Mouse (Mus musculus): ENCODE measurements around the gene Lck.

Lck gene

DNA sequence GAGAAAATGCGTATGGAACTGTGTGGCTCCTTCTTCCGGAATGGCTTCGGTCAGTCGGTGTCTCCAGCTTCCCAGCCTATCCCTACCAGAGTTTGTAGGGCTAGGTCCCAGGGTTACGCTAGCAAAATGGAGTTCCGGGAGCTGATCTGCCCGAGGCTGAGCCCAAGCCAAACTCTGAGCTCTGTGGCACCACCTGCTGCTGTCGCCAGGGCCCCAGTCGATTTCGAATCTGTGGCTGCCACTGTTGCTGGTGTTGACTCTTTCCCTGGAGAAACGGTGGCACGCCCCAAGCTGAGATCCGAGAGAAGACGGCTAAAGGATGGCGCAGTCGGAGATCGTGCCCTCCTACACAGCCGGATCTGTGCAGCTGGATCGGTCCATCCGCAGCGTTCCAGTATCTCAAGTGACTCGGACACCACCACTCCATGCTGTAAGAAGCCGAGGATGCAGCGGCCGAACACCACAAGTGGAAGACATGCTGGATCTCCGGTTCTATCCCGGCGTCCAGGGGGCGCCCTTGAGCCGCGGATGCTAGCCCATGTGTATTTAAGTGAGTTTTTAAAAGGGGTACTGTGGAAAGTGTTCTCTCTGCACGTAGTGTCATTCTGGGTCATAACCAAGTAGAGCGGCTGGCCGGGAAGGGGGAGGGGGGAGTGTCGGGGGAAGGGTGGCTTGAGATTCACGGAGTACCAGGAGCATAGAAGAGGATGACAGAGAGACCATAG is 11.6 kb upstream of the Lck start:
- peak; percentile 66 for DNase-seq (ENCODE audit: low spot score)

DNA sequence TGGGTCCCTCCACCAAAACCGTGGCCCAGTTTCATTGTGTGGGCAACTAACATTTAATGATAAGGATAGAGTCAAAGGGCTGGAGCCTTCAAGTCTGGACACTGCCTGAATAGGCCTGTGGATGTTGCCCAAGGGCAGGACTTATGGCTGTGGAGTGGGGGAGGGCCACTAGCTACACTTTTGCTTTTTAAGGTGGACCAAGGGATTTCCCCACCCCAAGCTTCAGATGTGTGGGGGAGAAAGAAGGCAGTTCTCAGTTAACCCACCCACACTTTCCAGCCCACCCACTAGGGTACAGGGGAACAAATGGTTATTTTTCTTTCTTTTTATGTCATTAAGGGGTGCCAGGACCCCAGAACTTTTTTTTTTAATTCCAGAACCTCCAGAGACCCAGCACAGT is 10.9 kb upstream of the Lck start:
- no peak for DNase-seq (ENCODE audit: low spot score)

DNA sequence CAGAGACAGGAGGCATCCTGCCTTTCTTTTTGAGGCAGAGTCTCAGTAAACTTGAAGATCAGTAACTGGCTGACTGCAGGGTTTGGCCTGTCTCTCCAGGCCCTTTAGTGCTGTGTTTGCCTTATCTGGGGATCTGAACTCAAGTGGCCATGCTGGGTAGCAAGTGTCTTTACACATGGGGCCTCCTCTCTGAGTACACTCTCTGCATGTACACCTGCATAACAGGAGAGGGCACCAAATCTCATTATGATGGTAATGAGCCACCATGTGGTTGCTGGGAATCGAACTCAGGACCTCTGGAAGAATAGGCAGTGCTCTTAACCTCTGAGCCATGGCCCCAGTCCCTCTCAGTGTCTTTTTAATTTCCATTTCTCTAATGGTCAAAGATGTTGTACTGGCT is 8.8 kb upstream of the Lck start:
- DNase-seq (ENCODE audit: low spot score) = no peak

DNA sequence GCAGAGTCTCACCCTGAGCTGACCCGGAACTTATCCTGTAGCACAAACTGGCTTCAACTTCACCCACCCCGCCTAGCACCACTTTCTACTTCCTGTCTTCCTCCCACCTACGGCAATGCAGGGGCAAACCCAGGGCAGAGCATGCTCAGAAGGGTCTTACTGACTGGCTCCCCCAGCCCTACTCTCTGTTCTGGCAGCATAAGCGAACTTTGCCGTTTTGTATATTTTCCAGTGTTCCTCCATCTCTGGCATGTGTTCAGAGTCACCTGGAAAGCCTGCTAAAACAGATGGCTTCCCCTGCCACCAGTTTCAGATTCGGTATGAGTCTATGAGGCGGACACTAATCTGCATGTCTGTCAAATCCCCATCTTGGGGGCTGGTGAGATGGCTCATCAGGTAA is 6.9 kb upstream of the Lck start:
- no peak for DNase-seq (ENCODE audit: low spot score)

DNA sequence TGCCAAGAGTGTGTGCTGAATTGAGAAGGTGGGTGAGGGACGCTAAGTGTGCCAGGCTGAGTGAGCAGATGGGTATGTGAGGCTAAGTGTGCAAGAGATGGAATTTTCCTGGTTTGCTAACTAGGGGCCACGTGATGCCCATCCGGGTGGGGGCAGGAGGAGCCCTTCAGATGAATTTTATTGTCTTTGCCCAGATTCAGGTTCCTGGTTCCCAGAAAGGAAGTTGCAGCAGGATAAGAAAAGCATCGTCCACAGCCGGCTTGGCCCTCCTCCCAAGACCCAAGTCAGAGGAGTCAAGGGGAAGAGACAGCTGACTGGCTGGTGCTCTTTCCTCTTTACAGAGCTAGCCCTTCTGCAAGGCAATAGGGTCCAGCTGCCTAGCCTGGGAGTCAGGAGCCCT is 5.0 kb upstream of the Lck start, which contains the start of gene Fam167b:
Fam167b (minus strand) TSS at position 84 of the 400 bp plus-strand sequence.
- DNase-seq (ENCODE audit: low spot score) = no peak

DNA sequence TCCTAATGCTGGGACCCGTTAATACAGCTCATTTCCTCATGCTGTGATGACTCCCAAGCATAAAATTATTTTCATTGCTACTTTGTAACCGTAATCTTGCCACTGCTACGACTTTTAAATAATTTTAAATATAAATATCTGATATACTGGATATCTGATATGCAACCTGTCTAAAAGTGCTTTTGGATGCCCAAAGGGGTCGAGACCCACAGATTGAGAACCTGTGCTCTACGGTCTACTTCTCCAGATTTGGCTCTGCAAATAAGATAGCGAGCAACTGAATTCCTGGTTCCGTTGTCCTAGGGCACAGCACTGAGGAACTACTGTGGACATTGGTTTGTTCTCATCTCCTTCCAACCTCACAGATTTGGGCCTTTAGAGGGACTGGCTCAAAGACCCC is 4.2 kb upstream of the Lck start:
- no peak for DNase-seq (ENCODE audit: low spot score)

DNA sequence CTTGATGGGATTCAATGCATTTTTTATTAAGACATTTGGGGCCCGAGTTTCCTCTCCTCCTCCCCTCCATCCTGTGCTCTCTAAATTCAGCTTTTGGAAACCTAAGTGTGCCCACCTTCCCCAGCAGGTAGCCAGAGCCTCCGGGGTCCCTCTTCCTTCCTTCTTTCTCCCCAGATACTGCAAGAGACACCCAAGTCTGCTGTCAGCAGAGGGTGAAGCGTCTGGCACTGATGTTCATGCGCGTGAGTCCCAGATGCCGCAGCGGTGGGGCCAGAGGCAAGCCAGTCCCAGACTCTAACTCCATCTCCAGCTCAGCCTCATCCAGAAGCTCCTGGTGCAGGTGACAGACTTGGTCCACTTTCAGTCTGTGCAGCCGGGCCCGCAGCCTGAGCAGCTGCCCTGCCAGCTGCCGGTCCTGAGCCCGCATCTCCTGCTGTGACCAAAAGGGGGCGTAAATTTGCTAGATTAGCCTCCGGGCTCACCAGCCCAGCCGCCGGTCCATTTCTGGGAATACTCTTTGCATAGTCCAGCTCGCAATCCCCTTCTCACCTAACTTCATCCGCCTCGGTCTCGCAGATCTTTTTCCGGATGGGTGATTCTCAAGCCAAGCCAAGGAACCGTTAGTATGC is 3.5 kb upstream of the Lck start:
- DNase-seq (ENCODE audit: low spot score) = no peak

DNA sequence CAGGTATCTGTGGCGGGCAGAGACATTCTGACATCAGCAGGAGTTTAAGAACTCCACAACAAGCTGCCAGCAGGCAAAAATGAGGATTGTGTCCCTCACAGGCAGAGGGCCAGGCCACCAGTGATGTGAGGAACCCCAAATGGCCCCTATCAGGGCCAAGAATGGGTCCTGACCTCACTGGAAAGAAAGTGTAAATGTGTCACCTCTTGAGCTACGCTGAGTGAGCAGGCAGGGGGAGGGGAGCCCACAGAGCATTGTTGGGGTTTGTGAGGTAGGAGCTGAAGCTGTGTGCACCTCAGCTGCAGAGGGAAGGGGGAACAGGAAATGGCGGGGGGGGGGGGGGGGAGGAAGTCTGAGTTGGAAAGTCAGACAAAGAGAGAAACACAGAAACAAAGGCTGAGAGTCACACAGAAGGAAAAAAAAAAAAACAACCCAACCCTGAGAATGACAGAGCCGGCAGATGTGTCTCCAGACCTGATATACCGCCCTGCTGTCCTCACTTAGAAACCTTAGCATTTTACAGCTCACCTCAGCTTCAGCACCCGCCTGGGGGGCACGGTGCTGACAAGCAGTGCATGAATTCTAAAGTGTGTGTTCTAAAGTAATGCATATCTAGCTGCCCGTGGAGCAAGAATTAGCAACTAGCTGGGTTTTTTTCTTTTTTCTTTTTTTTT is 1.9 kb upstream of the Lck start:
- DNase-seq (ENCODE audit: low spot score) = no peak

DNA sequence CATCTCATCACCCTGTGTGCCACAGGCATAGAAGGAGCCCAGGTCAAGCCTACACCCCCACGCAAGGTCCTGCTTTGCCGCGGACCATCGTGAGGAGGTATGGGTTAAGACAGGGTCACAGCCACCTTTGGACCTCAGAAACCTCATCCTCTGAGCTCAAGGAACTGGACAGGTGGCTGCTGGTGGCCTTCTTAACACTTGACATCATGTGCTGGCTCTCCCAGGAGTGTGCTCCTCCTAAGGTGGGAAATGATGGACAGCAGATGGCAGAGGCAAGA is 409 bp downstream of the Lck start:
- no peak for DNase-seq (ENCODE audit: low spot score)

DNA sequence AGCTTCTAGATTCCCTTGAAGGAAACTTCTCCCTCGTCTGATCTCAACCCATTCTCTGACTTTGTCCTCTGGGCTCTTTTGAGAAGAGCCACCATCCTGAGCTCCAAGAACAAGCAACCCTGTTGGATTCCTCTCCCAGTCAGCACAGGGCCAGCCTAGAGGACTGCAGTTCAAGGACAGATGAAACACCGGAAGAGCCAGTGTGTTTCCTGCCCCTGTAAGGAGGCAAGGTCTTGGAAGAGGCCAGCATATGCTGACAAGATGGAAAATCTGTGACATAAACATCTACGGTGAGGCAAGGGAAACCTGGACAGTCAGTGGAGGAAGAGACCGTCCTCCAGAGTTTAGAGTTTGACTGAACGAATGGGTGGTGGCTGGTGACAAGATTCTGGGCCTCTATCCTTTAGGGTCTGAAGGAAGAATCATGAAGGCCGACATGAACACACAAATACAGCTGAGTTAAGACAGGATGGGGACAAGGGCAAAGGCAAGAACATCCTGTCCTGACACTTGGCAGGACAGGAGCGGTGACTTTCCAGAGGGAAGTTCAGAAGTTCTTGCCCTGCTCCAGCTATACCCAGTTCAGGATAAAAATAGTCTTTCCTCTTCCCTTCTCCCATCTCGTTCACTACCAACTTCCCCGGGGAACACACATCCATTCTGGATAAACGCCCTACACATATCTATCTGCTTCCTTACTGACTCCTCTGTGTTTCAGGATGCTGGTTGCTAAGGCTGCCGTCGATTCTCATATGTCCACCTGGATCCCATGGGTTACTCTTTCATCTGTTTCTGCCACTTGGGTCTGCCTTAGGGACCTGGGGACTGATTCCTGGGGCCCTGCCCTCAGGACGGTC is 977 bp downstream of the Lck start:
- no peak for DNase-seq (ENCODE audit: low spot score)

DNA sequence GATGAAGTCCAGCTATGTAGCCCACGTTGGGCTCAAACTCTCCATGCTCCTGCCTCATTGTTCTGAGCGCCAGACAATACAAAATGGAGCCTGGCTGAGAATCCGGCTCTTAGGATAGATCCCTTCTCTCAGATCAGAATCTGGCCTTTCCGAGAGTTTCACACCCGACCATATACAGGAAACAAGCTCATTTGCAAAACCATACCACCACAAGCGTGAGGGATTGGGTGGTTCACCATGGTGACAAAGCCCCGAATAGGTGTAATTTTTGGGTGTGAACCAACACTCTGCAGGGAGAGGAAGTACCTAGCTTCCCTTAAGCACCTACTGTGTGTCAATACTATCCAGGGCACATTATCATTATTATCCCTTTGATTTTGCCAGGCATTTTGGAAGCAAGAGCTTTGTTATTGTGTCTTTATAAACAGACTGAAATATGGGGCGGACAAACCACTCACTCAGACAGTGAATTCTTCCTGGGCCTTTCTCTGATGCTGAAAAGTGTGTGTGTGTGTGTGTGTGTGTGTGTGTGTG is 1.8 kb downstream of the Lck start:
- no peak for DNase-seq (ENCODE audit: low spot score)

DNA sequence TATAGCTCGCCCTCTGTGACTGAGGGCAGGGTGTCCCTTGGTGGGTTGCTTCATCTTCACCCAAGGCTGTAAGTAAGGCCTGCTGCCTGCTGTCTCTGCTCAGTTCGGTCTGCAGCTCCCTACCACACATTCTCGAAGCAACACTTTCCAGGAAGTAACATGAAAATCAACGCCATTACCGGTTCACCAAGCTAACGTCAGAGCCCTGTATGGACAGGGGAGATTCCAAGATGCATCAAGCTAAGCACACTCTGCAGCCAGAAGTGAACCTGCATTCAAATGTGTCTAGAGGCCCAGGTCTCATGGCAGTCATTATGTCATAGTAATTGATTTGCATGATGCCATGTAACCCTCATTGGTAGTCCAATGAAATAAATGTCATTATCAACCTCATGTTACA is 3.4 kb downstream of the Lck start:
- DNase-seq (ENCODE audit: low spot score) = no peak

DNA sequence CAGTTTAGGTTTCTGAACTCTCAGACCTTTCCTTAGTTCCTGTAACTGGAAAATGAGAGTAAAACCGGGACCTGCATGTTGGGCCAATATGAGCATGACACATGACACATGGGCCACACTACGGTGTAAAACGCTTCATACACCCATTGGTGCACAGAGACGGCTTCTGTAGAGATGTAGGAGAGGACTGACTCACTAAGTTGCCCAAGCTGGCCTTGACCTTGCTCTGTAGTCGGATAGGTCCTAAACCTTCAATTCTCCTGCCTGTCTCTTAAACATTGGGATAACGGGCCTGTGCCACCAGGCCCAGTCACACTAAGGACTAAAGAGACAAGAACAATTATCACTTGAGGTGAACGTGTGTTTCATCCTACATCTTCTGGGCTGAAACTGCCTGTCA is 5.1 kb downstream of the Lck start:
- DNase-seq (ENCODE audit: low spot score) = no peak

DNA sequence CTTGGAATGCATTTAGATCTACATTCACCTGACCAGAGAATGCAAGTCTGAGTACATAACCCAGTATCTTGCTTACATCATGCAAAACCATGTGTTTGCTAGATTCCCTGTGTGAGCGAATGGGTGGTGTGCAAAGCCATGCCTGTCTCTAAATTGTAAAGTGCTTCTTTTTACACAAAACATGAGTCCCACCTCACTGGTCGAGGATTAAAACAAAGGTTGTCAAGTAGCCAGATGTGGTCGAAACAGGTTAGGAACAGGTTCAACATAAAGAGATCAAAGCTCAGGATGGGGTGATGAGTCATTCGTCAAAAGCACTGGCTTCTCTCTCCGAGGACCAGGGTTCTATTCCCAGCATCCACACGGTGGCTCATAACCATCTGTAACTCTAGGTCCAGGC is 8.3 kb downstream of the Lck start:
- no peak for DNase-seq (ENCODE audit: low spot score)

DNA sequence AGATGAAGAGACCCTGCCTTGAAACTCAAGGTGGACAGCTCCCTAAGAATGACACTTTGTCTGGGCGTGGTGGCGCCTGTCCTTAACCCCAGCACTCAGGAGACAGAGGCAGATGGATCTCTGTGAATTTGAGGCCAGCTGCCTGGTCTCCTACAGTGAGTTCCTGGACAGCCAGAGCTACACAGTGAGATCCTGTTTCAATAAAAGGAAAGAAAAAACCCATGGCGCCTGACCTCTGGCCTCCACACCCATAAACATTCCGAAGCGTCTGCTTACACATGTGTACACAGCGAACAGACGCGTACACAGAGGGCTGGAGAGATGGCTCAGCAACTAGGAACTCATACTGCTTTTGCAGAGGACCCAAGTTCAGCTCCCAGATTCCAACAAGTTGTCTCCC is 9.7 kb downstream of the Lck start:
- DNase-seq (ENCODE audit: low spot score) = no peak

DNA sequence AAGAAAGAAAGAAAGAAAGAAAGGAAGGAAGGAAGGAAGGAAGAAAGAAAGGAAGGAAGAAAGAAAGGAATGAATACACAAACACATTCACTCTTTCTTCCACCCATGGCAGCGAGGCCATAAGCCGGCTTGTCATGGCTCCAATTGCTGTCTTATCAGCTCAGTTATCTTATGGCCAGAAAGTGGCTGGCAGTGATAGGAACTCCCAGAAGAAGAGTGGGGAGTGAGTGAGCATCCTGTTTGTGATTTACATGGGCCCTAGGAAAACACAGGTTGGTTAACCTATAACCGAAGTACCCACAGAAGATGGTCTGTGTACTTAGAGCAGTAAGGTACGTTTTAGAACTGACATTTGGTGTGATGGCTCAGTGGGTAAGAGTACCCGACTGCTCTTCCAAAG is 12.3 kb downstream of the Lck start:
- no peak for DNase-seq (ENCODE audit: low spot score)

DNA sequence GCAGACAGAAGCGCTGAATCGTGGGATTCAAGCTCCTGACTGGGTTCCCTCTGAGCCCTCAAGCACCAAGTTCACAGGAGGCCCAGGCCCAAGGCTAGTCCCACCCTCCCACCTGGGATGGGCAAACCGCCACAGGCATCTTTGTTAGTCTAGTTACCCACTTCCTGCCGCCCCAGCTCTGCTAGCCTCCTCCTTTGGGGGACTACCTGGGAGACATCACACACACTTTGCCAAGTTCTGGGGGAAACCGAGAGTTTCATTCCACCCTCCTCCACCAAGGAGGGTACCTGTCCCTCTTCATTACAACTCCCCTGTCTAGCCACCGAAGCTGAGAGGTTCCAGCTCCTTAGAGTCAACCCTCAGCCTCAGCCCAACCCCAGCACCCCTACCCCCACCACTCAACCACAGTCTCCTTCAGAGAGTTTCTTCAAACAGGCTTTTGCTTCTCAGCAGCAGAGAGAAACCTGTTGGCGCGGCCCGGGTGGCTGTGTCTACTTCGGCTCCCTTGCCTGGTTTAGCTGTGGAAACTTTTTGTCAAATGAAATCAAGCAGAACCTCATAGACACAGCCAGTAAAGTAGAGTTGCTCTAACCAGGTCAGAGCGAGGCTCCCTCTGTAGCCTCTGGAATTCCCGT is 15.0 kb downstream of the Lck start:
- DNase-seq (ENCODE audit: low spot score) = no peak

DNA sequence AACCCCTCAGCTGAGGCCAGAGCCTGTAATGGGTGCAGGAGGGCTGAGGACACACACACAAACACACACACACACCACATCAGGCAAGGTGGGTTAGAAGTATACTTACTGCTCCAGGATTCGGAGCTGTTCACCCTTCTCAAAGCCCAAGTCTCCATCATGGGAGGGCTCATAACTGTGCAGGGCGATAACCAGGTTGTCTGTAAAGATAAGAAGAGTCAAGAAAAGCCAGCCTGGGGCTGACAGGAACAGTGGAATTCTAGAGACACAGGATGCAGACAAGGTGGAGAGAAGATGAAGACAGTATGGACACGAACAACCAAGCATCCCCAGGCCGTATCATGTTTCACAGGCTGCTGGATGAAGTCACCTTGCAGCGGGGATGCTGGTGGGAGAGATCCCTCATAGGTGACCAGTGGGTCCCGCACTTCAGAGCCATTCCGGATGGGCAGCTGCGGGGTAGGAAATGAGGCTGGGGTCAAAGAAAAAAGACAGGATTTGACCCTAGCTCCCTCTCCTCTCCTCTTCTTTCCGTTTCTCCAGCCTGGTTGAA is 16.1 kb downstream of the Lck start:
- no peak for DNase-seq (ENCODE audit: low spot score)

DNA sequence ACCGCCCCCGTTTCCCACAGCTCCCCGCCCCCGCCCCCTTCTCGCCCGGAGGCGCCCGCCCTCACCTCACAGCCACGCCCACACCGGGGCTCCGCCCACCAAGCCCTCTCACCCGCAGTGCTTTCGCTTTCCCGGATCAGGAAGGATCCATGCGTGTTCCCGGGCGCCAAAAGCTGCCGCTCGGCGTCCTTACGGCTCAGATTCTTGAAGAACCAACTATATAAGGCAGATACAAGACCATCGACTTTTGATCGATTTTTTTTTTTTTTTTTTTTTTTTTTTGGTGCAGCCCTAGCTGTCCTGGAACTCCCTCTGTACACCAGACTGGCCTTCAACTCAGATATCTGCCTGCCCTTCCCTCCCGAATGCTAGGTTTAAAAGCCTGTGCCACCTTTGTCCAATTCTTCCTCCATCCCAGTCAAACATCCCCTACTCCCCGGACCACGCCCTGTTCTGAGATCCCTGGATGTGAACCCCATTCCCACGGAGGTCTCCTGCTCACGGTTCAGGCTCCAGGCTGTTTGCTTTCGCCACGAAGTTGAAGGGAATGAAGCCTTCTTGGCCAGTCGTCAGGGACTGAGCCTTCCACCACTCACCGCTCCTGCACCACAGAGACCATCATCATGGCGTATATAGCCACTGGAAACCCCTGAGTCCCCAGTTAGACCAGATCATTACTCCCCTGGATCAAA is 16.8 kb downstream of the Lck start:
- DNase-seq (ENCODE audit: low spot score) = peak; percentile 76

DNA sequence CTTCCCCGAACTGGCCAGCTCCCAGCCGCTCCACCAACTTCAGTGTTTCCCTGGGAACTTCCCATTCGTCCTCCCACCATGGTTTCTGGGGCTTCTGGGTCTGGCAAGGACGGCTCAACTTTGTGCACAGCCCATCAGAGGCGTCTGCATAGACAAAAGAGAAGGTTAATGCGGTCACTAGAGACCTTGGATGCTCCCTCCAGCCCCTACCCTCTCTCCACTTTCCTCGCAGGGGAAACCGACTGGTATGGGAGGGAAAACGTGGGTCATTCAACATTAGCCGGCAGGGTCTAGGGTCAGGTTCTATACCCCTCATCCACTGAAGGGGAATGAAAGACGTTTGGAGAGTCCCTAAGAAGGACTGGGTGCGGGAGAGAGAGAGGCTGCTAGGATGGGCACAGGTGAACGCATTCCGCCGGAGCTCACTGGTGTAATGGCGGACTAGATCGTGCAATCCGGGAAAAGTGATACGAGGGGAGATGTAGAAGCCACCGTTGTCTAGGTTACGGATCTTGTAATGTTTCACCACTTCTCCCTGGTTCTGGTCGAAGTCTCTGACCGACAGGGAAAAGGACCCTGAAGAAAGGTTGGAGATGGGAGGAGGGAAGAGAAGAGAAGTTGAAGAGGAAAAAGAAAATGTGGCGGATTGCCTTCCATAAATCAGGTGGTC is 17.4 kb downstream of the Lck start:
- DNase-seq (ENCODE audit: low spot score) = no peak

DNA sequence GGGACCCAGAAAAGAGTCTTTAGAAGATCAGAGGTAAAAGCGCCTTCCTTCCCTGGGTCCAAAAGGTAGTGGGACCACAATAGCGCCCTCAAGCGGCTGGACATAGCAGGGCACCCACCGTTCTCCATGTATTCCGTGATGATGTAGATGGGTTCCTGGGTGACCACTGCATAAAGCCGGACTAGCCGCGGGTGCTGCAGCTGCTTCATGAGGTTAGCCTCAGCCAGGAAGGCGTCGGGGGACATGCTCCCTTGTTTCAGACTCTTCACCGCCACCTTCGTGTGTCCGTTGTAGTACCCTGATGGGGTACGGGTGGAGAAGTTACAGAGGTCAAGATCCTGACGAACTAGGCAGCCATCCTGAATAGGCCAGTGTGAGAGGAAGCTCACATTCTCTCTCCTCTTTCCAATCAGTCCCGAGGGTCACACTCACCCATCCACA is 18.0 kb downstream of the Lck start:
- no peak for DNase-seq (ENCODE audit: low spot score)
